27 mouse cellular contexts compared by ENCODE assay signal in genomic region chr3:102181191-102181590, GRCm38 (mm10). TPM values are rescaled to one million over a fixed set of nuclear protein-coding genes. Genes with fewer than 3 reads are reported as not detected.
DNase-seq lines count a peak whose midpoint lies in the region; ATAC-seq and TF ChIP-seq lines count a peak whose summit lies in the region.
"Had no signal": no experiment of that assay in that cellular context is flagged by ENCODE, and none has a peak within 500 bp of the region (broad histone marks: within the 10 kb centered on the region; RNA-seq: fewer than 3 reads in every experiment).

No protein-coding gene starts in this region.

- intact Hi-C loops in heart, postnatal 14 days (cut with DNase I), result no loop called here
- intact Hi-C loops in heart, postnatal 25 days (cut with DNase I), result no loop called here

- no peak overlapping the region for H3K9ac ChIP-seq in heart, embryonic 12.5 days
- no peak overlapping the region for H3K9ac ChIP-seq in heart, postnatal 0 days (replicated peaks; ENCODE audit: low read depth, low read length)
- H3K9ac ChIP-seq: limb, embryonic 15.5 days; liver, embryonic 14.5 days; midbrain, embryonic 13.5 days had no signal

- no peak overlapping the region for H3K4me2 ChIP-seq in heart, embryonic 12.5 days
- no peak overlapping the region for H3K4me2 ChIP-seq in heart, postnatal 0 days (ENCODE audit: low read depth, low read length)
- H3K4me2 ChIP-seq: limb, embryonic 15.5 days; midbrain, embryonic 13.5 days had no signal

- no peaks in the 10 kb centered on the region for H3K27me3 ChIP-seq in heart, embryonic 12.5 days (replicated peaks)
- no peaks in the 10 kb centered on the region for H3K27me3 ChIP-seq in heart, postnatal 0 days (ENCODE audit: control insufficient read depth, insufficient read depth, low read length)
- H3K27me3 ChIP-seq: limb, embryonic 15.5 days; midbrain, embryonic 13.5 days; Patski had no signal

- no peak for ATAC-seq in heart, embryonic 12.5 days (ENCODE audit: insufficient number of reproducible peaks, low FRiP score)
- ATAC-seq in heart, postnatal 0 days (ENCODE audit: insufficient read depth, low read depth), result 0 out of 2 replicates have a peak, but pooled peaks have one; percentile 34
- ATAC-seq: forebrain, embryonic 16.5 days; intestine, embryonic 16.5 days; midbrain, embryonic 13.5 days; Patski had no signal

- peak overlapping the region; percentile 40 for H3K27ac ChIP-seq in heart, embryonic 12.5 days (ENCODE audit: poor library complexity, severe bottlenecking)
- 0 out of 2 replicates have a peak overlapping the region, but pooled peaks have one; percentile 35 for H3K27ac ChIP-seq in heart, postnatal 0 days (ENCODE audit: low read depth)
- H3K27ac ChIP-seq: gastrocnemius, adult 2 months; heart, adult 2 months; limb, embryonic 10.5 days; limb, embryonic 15.5 days; liver, embryonic 14.5 days; macrophage; midbrain, embryonic 13.5 days; stomach, postnatal 0 days had no signal

- H3K4me1 ChIP-seq in heart, embryonic 12.5 days (replicated peaks), result peaks cover 28% of the 10 kb centered on the region
- peaks cover 9% of the 10 kb centered on the region; the same call in 1 of the 2 replicates for H3K4me1 ChIP-seq in heart, postnatal 0 days (ENCODE audit: control insufficient read depth, insufficient read depth)
- H3K4me1 ChIP-seq: midbrain, embryonic 13.5 days had no signal

- no peak for DNase-seq in heart, postnatal 14 days
- DNase-seq in heart, postnatal 0 days (ENCODE audit: low spot score), result no peak
- no peak for DNase-seq in heart, postnatal 25 days (ENCODE audit: low spot score)
- peak; percentile 71 for DNase-seq in adrenal gland, postnatal 10 days
- DNase-seq in yolk sac, embryonic 10.5 days (ENCODE audit: low spot score), result no peak
- no peak for DNase-seq in cerebellum, adult 9-10 months
- DNase-seq: cerebellum, adult 18-20 months; gastrocnemius, adult 2 months; gastrocnemius, postnatal 36 days; kidney, adult 8-10 months; lung, adult 2 months; lung, postnatal 10 days; right cerebral cortex, postnatal 4 days; thymus, adult 18-20 months; thymus, postnatal 25 days had no signal

- no peak for TF ChIP-seq EP300 in heart, postnatal 0 days (IDR thresholded peaks at IDR 0.05; ENCODE audit: low read depth)

- WGBS in heart, embryonic 12.5 days, result 79% methylated on average over 4 of the region's 4 CpGs
- WGBS in heart, postnatal 0 days, result 65% methylated on average over 4 of the region's 4 CpGs

- H3K9me3 ChIP-seq in heart, embryonic 12.5 days (replicated peaks), result no peaks in the 10 kb centered on the region
- H3K9me3 ChIP-seq in heart, postnatal 0 days (replicated peaks; ENCODE audit: control insufficient read depth, low read length), result no peaks in the 10 kb centered on the region
- H3K9me3 ChIP-seq: limb, embryonic 10.5 days; limb, embryonic 15.5 days had no signal

- H3K4me3 ChIP-seq in heart, embryonic 12.5 days, result no peak overlapping the region
- H3K4me3 ChIP-seq in heart, postnatal 0 days (ENCODE audit: low read depth, low read length), result no peak overlapping the region
- H3K4me3 ChIP-seq: erythroblast, embryonic 14.5 days; gastrocnemius, adult 2 months; heart, adult 2 months; limb, embryonic 10.5 days; limb, embryonic 15.5 days; midbrain, embryonic 13.5 days had no signal

- H3K36me3 ChIP-seq in heart, embryonic 12.5 days, result peaks cover 44% of the 10 kb centered on the region
- peaks cover 31% of the 10 kb centered on the region for H3K36me3 ChIP-seq in heart, postnatal 0 days (replicated peaks; ENCODE audit: control insufficient read depth, insufficient read depth, low read length)

- no peak for TF ChIP-seq CTCF in heart, postnatal 0 days (IDR thresholded peaks at IDR 0.05; ENCODE audit: low read depth)

RNA-seq across cellular contexts. Expression of gene Vangl1, which starts 23.3 kb away (rescaled TPM):
- polyA plus RNA-seq in heart, embryonic 12.5 days (2016; fragmentation: Nextera tagmentation; extraction: Ambion mirVana), result 31.0 and 31.8 TPM in 2 replicates
- total RNA-seq in heart, postnatal 14 days (2021), result 10 to 100 TPM; 19.0 to 20.0 TPM
- total RNA-seq in heart, postnatal 0 days (2014; rRNA removed; ENCODE audit: low replicate concordance), result 25.5 and 37.5 TPM in 2 replicates
- polyA plus RNA-seq in heart, postnatal 0 days (2015; fragmentation: Nextera tagmentation; extraction: Ambion mirVana), result 10.8 and 12.4 TPM in 2 replicates
- 10 to 100 TPM; 11.3 to 12.9 TPM for total RNA-seq in heart, postnatal 25 days (2021)
- total RNA-seq in adrenal gland, postnatal 10 days (2021), result 10 to 100 TPM; 26.9 to 27.9 TPM
